Mouse (Mus musculus) bone marrow, adult 2 months (tissue): ENCODE measurements at regions not wholly inside any gene's neighbourhood (a gene's known extent, or its start where the extent isn't known, plus 50 kb on each side); places are given as distances from the start of the nearest gene placed in this dataset.

Experiments
- CTCF ChIP-seq: fragments of 200-500 bp; IDR thresholded peaks from 2 replicates; pipeline ENCODE4 v1.5.1; 2011; ENCODE audit warnings: low read length, control low read depth; ENCODE audit not compliant: control insufficient read depth, insufficient read depth
- POLR2A ChIP-seq: fragments of 200-500 bp; IDR thresholded peaks from 2 replicates; pipeline ENCODE4 v1.6.1; 2011; ENCODE audit warnings: low read depth, mild to moderate bottlenecking, control low read depth, low read length, borderline replicate concordance; ENCODE audit not compliant: control insufficient read depth

GRCm38 (mm10) chr6:117428441-117428840 is 260.1 kb downstream of the Cxcl12 start:
- no peak for TF ChIP-seq POLR2A
- TF ChIP-seq CTCF: no peak
